Mouse (Mus musculus) yolk sac, embryonic 10.5 days (tissue): ENCODE results near the gene 4930438A08Rik.

ENCODE experiments used
- DNase-seq: peaks from one replicate; pipeline ENCODE4 v3.0.0-alpha.2; 2017; ENCODE audit warnings: low spot score

4930438A08Rik gene

DNA sequence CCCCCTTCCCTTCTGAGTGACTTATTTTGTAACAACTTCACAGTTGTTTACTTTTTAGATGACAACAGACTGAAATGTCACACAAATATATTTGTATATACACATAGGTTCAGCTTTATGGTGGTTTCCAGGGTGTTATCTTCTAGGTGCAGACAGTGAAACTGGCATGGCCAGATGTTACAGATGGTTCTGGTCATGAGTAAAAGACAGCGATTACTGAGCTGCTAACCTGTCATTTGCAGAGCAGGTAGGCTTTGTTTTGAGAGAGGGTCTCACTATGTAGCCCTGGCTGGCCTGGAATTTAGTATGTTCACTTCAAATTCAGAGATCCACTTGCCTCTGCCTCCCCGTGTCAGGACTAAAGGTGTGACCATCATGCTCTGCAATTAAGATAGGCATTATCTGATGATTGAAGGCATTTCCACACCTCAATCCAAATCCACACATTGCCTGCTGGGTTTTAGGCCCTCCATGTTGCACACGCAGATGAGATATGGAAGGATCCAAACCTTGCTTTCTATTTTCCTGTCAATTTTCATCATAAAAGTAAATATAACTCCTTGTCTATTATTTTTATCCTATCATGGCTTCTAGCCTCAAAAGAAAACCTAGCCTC lies 50.1 kb downstream of the 4930438A08Rik start:
- no peak for DNase-seq

GRCm38 (mm10) chr11:58326781-58327180 lies 52.2 kb downstream of the 4930438A08Rik start:
- DNase-seq: no peak

DNA sequence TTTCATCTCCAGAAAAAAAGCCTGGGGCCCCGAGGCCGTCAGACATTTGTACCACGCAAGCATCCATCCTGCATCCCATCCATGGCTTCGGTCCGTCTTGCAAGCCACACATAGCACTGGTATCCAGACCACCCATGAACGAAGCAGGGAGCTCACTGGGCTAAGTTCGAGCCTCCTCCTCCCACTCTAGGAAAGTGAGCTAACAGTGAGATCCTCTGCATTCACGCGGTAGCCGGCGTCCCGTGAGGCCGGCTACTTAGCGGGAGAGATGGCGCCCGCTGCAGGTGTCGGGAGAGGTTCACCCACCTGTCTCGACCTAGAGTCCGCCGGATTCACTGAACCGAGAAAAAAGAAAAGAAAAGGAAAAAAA lies 55.3 kb downstream of the 4930438A08Rik start:
- DNase-seq: no peak

DNA sequence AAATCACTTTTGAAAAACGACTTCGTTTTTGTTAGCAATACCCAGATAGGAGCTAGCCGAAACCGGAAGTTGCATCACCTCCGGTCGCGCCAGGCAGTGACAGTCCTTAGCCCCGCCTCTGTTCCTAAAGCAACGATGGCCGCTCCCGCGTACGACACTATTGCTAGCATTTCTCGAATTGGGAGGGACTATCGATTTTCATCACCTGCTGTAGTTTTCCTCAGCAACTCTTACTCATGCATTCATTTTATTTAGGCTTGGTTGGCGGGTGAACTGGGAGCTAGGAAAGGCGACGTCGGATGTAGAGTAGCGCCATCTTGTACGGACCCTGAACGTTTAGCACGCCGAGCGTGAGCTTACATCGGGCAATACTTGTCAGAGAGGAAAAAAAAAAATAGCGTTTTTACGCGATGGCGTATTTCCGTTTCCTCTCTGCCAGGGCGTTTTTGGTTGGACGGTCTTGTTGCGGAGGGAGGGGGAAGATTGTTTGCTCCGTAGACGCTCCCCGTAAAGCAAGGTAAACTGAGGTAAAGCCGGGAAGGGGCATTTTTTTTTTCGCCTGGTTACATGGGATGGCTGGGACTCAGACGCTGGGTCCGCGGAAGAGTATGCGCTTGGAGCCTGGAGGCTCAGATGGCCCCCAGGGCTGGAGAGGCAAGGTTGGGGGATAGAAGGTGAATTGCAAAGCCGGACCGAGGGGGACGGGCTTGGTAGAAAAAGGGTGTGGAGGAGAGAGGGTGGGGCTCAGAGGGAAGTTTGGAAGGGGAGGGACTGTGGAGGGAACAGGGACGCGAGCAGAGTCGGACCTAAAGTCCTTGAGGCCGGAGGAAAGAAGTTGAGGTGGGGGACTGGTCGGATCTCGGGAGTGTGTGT lies 55.9 kb downstream of the 4930438A08Rik start, which contains the start of the genes Zfp672 and Sh3bp5l:
Zfp672 (minus strand) TSS at position 64 of the 873 bp plus-strand sequence.
Sh3bp5l (plus strand) TSS at position 449 of the 873 bp plus-strand sequence.
- DNase-seq: peak; percentile 92

- DNase-seq: no peak
These were observed 56.5 kb downstream of the 4930438A08Rik start for GRCm38 (mm10) chr11:58331149-58331495.

DNA sequence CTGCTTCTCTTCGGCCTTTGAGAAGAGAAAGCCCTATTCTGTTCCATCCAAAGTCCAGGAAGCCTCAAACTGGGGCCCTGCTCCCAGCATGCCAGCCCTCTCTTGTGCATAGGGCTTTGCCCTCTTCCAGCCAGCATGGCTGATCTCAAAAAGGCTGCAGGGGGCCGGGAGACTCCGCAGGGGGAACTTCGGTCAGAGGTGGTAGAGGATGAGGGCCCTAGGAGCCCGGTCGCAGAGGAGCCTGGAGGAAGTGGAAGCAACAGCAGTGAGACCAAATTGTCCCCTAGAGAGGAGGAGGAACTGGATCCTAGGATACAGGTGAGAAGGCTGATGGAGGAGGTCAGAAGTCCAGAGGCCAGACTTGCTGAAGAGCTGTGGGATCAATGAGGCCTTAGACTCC lies 56.9 kb downstream of the 4930438A08Rik start:
- no peak for DNase-seq

DNA sequence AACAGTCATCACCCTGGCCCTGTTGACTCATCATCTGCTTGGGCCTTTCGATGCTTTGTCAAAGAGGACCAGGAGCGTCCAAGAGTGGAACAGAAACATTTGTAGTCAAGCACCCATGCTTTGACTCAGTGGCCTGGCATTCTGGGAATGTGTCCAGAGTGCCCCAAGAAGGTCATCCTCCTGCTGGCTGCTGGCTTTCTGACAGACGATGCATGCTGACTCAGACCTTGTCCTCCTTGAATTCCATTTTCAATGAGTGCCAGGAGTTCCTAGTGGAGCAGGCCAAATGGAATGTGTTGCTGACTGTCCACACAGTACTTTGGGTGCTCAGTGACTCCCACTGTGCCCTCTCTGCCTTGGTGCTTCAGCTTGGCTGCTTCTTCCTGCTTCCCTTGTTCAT lies 60.1 kb downstream of the 4930438A08Rik start:
- no peak for DNase-seq
